Mouse (Mus musculus) limb, embryonic 15.5 days (tissue): ENCODE results near the gene Tpm1. TPM values are rescaled to one million over a fixed set of nuclear protein-coding genes. Genes with fewer than 3 reads are reported as not detected.

Experiments used
- ATAC-seq: fragments of 200-750 bp; cut with Nextera tagmentation; 2 replicates; pipeline ENCODE4 v1.8.0; 2017; ENCODE audit warnings: low read depth, moderate TSS enrichment; ENCODE audit not compliant: insufficient number of reproducible peaks, low FRiP score, low TSS enrichment
- H3K27ac ChIP-seq: fragments of 300-500 bp; sonication (generic); 2 replicates; pipeline ENCODE4 v1.5.1; 2015; ENCODE audit warnings: moderate library complexity, mild to moderate bottlenecking, inconsistent platforms
- H3K27me3 ChIP-seq: fragments of 300-500 bp; sonication (generic); 2 replicates; pipeline ENCODE4 v1.6.1; 2015; ENCODE audit warnings: inconsistent platforms
- H3K36me3 ChIP-seq: fragments of 300-500 bp; sonication (generic); 2 replicates; pipeline ENCODE4 v1.6.1; 2015; ENCODE audit warnings: inconsistent platforms
- H3K4me1 ChIP-seq: fragments of 300-500 bp; sonication (generic); 2 replicates; pipeline ENCODE4 v1.6.1; 2015; ENCODE audit warnings: inconsistent platforms
- H3K4me2 ChIP-seq: fragments of 300-500 bp; sonication (generic); 2 replicates; pipeline ENCODE4 v1.6.1; 2015; ENCODE audit warnings: mild to moderate bottlenecking, inconsistent platforms
- H3K4me3 ChIP-seq: fragments of 300-500 bp; sonication (generic); 2 replicates; pipeline ENCODE4 v1.5.1; 2015; ENCODE audit warnings: mild to moderate bottlenecking, inconsistent platforms
- H3K9ac ChIP-seq: fragments of 300-500 bp; sonication (generic); 2 replicates; pipeline ENCODE4 v1.6.1; 2015; ENCODE audit warnings: inconsistent platforms
- H3K9me3 ChIP-seq: fragments of 300-500 bp; sonication (generic); 2 replicates; pipeline ENCODE4 v1.6.1; 2016; ENCODE audit warnings: inconsistent platforms
- WGBS: fragments of 180-500 bp; shearing (Covaris S2); methylation state at CpG from one replicate; pipeline ENCODE4 v1.1.7; 2015; 5-methylcytosine and 5-hydroxymethylcytosine counted together
- polyA plus RNA-seq: library from polyadenylated mRNA; unstranded; fragments of >200 nt; fragmentation: Nextera tagmentation; extraction: Ambion mirVana; gene quantifications from 2 replicates; pipeline ENCODE4 v1.2.1, GENCODE M21; 2015

Tpm1 gene
- polyA plus RNA-seq, 1 experiment from 2014 or later = 710 TPM

DNA sequence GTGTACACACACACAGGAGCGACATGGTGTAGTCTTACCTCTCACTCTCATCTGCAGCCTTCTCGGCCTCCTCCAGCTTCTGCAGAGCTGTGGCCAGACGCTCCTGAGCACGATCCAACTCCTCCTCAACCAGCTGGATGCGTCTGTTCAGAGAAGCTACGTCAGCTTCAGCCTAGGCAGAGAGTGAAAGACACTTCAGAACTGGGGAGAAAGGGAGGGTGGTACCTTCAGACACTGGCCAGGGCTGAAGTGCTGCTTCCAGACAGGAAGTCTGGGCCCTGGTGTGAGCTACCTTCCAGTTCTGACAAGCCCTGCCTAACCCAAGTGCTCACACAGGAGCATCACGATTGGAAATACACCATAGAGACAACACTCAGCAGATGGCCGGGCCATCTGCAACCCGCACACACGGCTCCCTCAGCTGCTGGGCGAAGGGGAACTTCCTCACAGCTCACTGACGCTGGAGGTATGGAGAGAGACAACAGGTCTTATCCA is 13.2 kb downstream of the Tpm1 start:
- Histone ChIP-seq H3K9me3 (peaks cover 5% of the 10 kb centered on the region; the same call in 1 of the 2 replicates), H3K4me1 (peaks cover 33% of the 10 kb centered on the region), H3K36me3 (peaks cover 59% of the 10 kb centered on the region), H3K27me3 (no peaks in the 10 kb centered on the region), H3K4me3 (no peak overlapping the region), H3K9ac (no peak overlapping the region), H3K4me2 (no peak overlapping the region), H3K27ac (peak overlapping the region; percentile 67)
- ATAC-seq = no peak
- 73% methylated on average over 12 of the region's 12 CpGs for whole genome bisulfite sequencing

GRCm38 (mm10) chr9:67034677-67035076 is 14.5 kb downstream of the Tpm1 start:
- no peaks in the 10 kb centered on the region for H3K27me3 ChIP-seq
- no peak for ATAC-seq
- peaks cover 19% of the 10 kb centered on the region for H3K4me1 ChIP-seq
- H3K4me3 ChIP-seq = no peak overlapping the region
- H3K36me3 ChIP-seq = peaks cover 69% of the 10 kb centered on the region
- H3K9me3 ChIP-seq = peaks cover 5% of the 10 kb centered on the region; the same call in 1 of the 2 replicates
- no peak overlapping the region for H3K9ac ChIP-seq
- H3K4me2 ChIP-seq = no peak overlapping the region
- no peak overlapping the region for H3K27ac ChIP-seq
- WGBS = 94% methylated on average over 4 of the region's 4 CpGs

DNA sequence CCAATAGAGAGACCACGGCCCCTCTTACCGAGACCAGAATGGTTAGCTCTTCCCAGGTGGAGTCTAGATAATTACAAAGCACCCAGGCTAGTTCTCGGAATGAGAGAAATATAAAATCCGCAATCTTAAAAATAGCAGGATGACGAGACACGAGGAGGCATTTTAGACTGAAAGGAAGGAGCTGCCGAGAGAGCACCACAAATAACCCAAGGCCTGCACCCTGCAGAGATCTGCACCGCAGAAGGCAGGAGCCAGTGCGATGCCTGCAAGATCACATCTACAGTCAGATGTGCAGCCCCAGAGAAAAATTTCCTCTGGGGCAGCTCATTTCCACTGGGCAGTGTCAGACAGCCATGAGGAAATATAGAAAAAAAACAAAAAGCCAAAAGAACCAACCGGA is 16.2 kb downstream of the Tpm1 start:
- H3K4me1 ChIP-seq = peaks cover 15% of the 10 kb centered on the region
- peaks cover 5% of the 10 kb centered on the region; the same call in 1 of the 2 replicates for H3K9me3 ChIP-seq
- no peak overlapping the region for H3K4me2 ChIP-seq
- H3K27ac ChIP-seq = no peak overlapping the region
- H3K27me3 ChIP-seq = no peaks in the 10 kb centered on the region
- no peak overlapping the region for H3K9ac ChIP-seq
- no peak overlapping the region for H3K4me3 ChIP-seq
- peaks cover 85% of the 10 kb centered on the region for H3K36me3 ChIP-seq
- no peak for ATAC-seq
- 91% methylated on average over 10 of the region's 10 CpGs for WGBS

- Histone ChIP-seq H3K4me3 (no peak overlapping the region), H3K36me3 (peaks cover 85% of the 10 kb centered on the region), H3K9ac (no peak overlapping the region), H3K27ac (no peak overlapping the region), H3K4me2 (no peak overlapping the region), H3K27me3 (no peaks in the 10 kb centered on the region), H3K9me3 (peaks cover 5% of the 10 kb centered on the region; the same call in 1 of the 2 replicates), H3K4me1 (peaks cover 15% of the 10 kb centered on the region)
- WGBS = 92% methylated on average over 15 of the region's 15 CpGs
- ATAC-seq = no peak
Observed at GRCm38 (mm10) chr9:67032611-67033010, 16.6 kb downstream of the Tpm1 start.

DNA sequence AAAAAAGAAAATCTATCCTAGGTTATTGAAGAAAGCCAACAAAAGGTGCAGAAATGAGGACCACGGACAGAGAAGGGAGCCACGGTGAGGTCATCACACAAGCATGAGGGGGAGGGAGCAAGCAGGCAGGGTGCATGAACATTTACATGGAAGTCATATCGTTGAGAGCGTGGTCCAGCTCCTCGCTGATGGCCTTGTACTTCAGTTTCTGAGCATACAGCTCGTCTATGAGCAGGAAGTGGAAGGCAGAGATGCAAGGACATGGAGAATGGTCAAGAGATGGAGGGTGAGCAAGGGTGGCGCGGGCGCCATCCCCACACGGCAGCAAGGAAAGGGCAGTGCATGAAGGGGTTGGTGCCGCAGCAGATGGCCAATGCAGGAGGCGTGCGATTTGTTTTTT is 19.7 kb downstream of the Tpm1 start:
- no peak for ATAC-seq

GRCm38 (mm10) chr9:67028929-67029328 is 20.3 kb downstream of the Tpm1 start:
- Histone ChIP-seq H3K4me2 (no peak overlapping the region), H3K4me1 (0 out of 2 replicates have a peak, but pooled peaks cover 6% of the 10 kb centered on the region), H3K27me3 (no peaks in the 10 kb centered on the region), H3K9ac (no peak overlapping the region), H3K36me3 (peaks cover 89% of the 10 kb centered on the region), H3K9me3 (no peaks in the 10 kb centered on the region), H3K27ac (no peak overlapping the region), H3K4me3 (no peak overlapping the region)
- 56% methylated on average over 4 of the region's 4 CpGs for WGBS
- ATAC-seq = no peak

More for the DNA sequence above, 19.7 kb downstream of the Tpm1 start:
- H3K36me3 ChIP-seq = peaks cover 92% of the 10 kb centered on the region
- no peak overlapping the region for H3K4me3 ChIP-seq
- WGBS = 87% methylated on average over 13 of the region's 13 CpGs
- no peak overlapping the region for H3K9ac ChIP-seq
- 0 out of 2 replicates have a peak, but pooled peaks cover 6% of the 10 kb centered on the region for H3K4me1 ChIP-seq
- H3K27ac ChIP-seq = no peak overlapping the region
- H3K27me3 ChIP-seq = no peaks in the 10 kb centered on the region
- no peaks in the 10 kb centered on the region for H3K9me3 ChIP-seq
- H3K4me2 ChIP-seq = no peak overlapping the region

- Histone ChIP-seq H3K27ac (no peak overlapping the region), H3K4me3 (no peak overlapping the region), H3K36me3 (peaks cover 88% of the 10 kb centered on the region)
Observed at GRCm38 (mm10) chr9:67028133-67028724, 21.0 kb downstream of the Tpm1 start.

GRCm38 (mm10) chr9:67026890-67027289 is 22.3 kb downstream of the Tpm1 start:
- Histone ChIP-seq H3K9ac (no peak overlapping the region), H3K36me3 (peaks cover 86% of the 10 kb centered on the region), H3K27me3 (no peaks in the 10 kb centered on the region), H3K27ac (no peak overlapping the region), H3K4me2 (no peak overlapping the region), H3K9me3 (no peaks in the 10 kb centered on the region), H3K4me1 (0 out of 2 replicates have a peak, but pooled peaks cover 6% of the 10 kb centered on the region), H3K4me3 (no peak overlapping the region)
- no peak for ATAC-seq
- 90% methylated on average over 7 of the region's 7 CpGs for WGBS

More at GRCm38 (mm10) chr9:67028133-67028724, 21.0 kb downstream of the Tpm1 start:
- ATAC-seq = no peak
- Histone ChIP-seq H3K4me2 (no peak overlapping the region), H3K9me3 (no peaks in the 10 kb centered on the region), H3K27me3 (no peaks in the 10 kb centered on the region), H3K9ac (no peak overlapping the region), H3K4me1 (0 out of 2 replicates have a peak, but pooled peaks cover 6% of the 10 kb centered on the region)
- WGBS = 82% methylated on average over 12 of the region's 12 CpGs

GRCm38 (mm10) chr9:67026061-67026460 is 23.1 kb downstream of the Tpm1 start:
- Histone ChIP-seq H3K27ac (no peak overlapping the region), H3K4me1 (0 out of 2 replicates have a peak, but pooled peaks cover 6% of the 10 kb centered on the region), H3K9ac (no peak overlapping the region), H3K36me3 (peaks cover 91% of the 10 kb centered on the region), H3K4me3 (no peak overlapping the region), H3K4me2 (no peak overlapping the region), H3K9me3 (no peaks in the 10 kb centered on the region), H3K27me3 (no peaks in the 10 kb centered on the region)
- ATAC-seq = no peak
- 92% methylated on average over 7 of the region's 7 CpGs for WGBS

DNA sequence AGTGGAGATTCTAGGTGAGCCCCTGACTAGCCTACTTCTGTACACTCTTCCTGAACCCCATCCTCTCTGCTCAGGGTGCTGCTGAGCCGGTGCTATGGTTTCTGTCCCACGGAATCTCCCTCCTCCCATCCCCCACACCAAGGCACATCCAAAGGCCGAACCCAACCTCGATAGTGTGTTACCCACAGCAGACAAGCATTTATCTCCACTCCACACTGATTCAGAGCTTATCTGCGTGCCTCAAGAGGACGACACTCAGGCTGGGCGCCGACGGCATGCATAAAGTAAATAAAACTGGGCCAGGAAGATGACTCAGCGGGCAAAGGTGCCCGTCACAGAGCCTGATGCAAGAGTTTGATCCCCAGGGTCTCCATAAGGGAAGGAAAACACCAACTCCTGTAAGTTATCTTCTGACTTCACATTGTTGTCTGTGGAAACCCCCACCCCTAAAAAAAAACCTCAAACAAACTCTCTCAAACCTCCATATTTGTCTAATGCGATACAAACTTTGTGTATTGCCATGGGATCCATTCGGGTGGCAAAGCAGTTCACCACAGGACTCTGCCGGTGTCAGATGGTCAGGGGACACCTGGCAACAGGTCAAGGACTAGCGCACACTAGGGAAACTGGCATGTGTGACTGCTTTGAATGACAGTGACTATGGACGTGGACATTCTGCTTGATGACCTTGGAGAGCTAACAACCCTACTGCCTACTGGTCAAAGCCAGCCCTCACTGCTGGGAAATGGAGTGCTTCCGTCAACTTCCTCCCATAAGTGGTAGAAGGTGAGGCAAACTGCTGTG is 24.1 kb downstream of the Tpm1 start:
- Histone ChIP-seq H3K9me3 (no peaks in the 10 kb centered on the region), H3K27ac (no peak overlapping the region), H3K4me1 (0 out of 2 replicates have a peak, but pooled peaks cover 6% of the 10 kb centered on the region), H3K4me2 (no peak overlapping the region), H3K4me3 (no peak overlapping the region), H3K36me3 (peaks cover 88% of the 10 kb centered on the region), H3K9ac (no peak overlapping the region), H3K27me3 (no peaks in the 10 kb centered on the region)
- ATAC-seq = no peak
- WGBS = 90% methylated on average over 17 of the region's 17 CpGs

- 94% methylated on average over 9 of the region's 9 CpGs for WGBS
- no peak overlapping the region for H3K4me3 ChIP-seq
- no peaks in the 10 kb centered on the region for H3K27me3 ChIP-seq
- H3K9me3 ChIP-seq = no peaks in the 10 kb centered on the region
- H3K27ac ChIP-seq = no peak overlapping the region
- no peak overlapping the region for H3K4me2 ChIP-seq
- peaks cover 73% of the 10 kb centered on the region for H3K36me3 ChIP-seq
- no peak overlapping the region for H3K9ac ChIP-seq
- no peak for ATAC-seq
- no peaks in the 10 kb centered on the region for H3K4me1 ChIP-seq
Observed at GRCm38 (mm10) chr9:67023371-67023770, 25.8 kb downstream of the Tpm1 start.

GRCm38 (mm10) chr9:67020063-67020462 is 29.1 kb downstream of the Tpm1 start:
- Histone ChIP-seq H3K9ac (no peak overlapping the region), H3K9me3 (no peaks in the 10 kb centered on the region), H3K36me3 (peaks cover 42% of the 10 kb centered on the region), H3K4me2 (no peak overlapping the region), H3K4me1 (no peaks in the 10 kb centered on the region), H3K4me3 (no peak overlapping the region), H3K27ac (peak overlapping the region; percentile 27), H3K27me3 (no peaks in the 10 kb centered on the region)
- ATAC-seq = no peak
- WGBS = 63% methylated on average over 2 of the region's 2 CpGs
